Mouse (Mus musculus) thymus, adult 2 months (tissue): ENCODE measurements around the gene Ythdf2.

Source experiments
- CTCF ChIP-seq: fragments of 200-500 bp; IDR thresholded peaks from 2 replicates; pipeline ENCODE4 v1.5.1; 2012; ENCODE audit warnings: mild to moderate bottlenecking, control low read depth, low read length, moderate library complexity, borderline replicate concordance; ENCODE audit not compliant: control insufficient read depth, poor library complexity, insufficient read depth; ENCODE audit errors: extremely low read depth
- POLR2A ChIP-seq: fragments of 200-500 bp; IDR thresholded peaks from 2 replicates; pipeline ENCODE4 v1.6.1; 2012; ENCODE audit warnings: mild to moderate bottlenecking, low read length, control low read depth, moderate library complexity; ENCODE audit not compliant: control insufficient read depth, poor library complexity, insufficient read depth; ENCODE audit errors: extremely low read depth

- TF ChIP-seq CTCF (peak; percentile 96), POLR2A (peak; percentile 53; the same call in 1 of the 2 replicates)
These were observed at the start of gene Ythdf2 for GRCm38 (mm10) chr4:132211953-132212734.
